ENCODE assay signal across 10 mouse cellular contexts in the genomic region with DNA sequence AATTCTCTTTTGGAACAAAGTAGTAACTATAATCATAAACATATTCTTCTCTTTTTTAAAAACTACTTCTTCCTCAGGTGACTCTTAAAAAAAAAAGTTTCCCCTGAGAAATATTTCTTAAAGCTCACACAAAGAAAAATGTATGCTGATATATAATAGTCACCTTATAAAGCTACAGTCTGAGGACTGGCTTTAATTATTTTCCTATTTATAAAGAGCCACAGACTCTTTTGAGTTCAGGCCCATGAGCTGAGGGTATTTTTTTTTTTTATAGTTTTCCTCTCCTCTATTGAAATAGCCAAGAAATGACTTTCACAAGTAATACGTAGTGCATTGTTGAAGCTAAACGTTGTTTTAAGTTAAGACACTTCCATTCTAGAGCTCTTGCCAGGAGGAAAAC. TPM values are rescaled to one million over a fixed set of nuclear protein-coding genes. Genes with fewer than 3 reads are reported as not detected.
DNase-seq lines count a peak whose midpoint lies in the region; ATAC-seq lines count a peak whose summit lies in the region.
"Had no signal": no experiment of that assay in that cellular context is flagged by ENCODE, and none has a peak within 500 bp of the region (broad histone marks: within the 10 kb centered on the region; RNA-seq: fewer than 3 reads in every experiment).

No protein-coding gene starts in this region.

- DNase-seq in heart, postnatal 14 days: no peak
- DNase-seq in intestine, embryonic 14.5 days (ENCODE audit: low spot score): no peak
- DNase-seq in left cerebral cortex, adult 9 months (ENCODE audit: low spot score in 2 of 2): no peak
- DNase-seq: kidney, adult 9 months had no signal

- H3K4me2 ChIP-seq in heart, embryonic 16.5 days (ENCODE audit: low read depth, low read length): peak overlapping the region; percentile 76
- H3K4me2 ChIP-seq in embryonic facial prominence, embryonic 12.5 days (replicated peaks): peak overlapping the region; percentile 84
- peak overlapping the region; percentile 94 for H3K4me2 ChIP-seq in intestine, embryonic 14.5 days (ENCODE audit: low read length)
- H3K4me2 ChIP-seq in midbrain, embryonic 15.5 days: peak overlapping the region; percentile 95

- no peaks in the 10 kb centered on the region for H3K36me3 ChIP-seq in heart, embryonic 16.5 days (ENCODE audit: control insufficient read depth, insufficient read depth)
- no peaks in the 10 kb centered on the region for H3K36me3 ChIP-seq in embryonic facial prominence, embryonic 12.5 days
- no peaks in the 10 kb centered on the region for H3K36me3 ChIP-seq in intestine, embryonic 14.5 days (ENCODE audit: control insufficient read depth, insufficient read depth, low read length)
- H3K36me3 ChIP-seq in midbrain, embryonic 15.5 days (replicated peaks): no peaks in the 10 kb centered on the region

- peaks cover 13% of the 10 kb centered on the region for H3K4me1 ChIP-seq in heart, embryonic 16.5 days (ENCODE audit: control insufficient read depth, insufficient read depth, low read length)
- H3K4me1 ChIP-seq in embryonic facial prominence, embryonic 12.5 days: peaks cover 20% of the 10 kb centered on the region
- H3K4me1 ChIP-seq in intestine, embryonic 14.5 days (replicated peaks; ENCODE audit: control insufficient read depth, insufficient read depth, low read length): peaks cover 8% of the 10 kb centered on the region; the same call in 1 of the 2 replicates
- peaks cover 12% of the 10 kb centered on the region for H3K4me1 ChIP-seq in midbrain, embryonic 15.5 days

- peak overlapping the region; percentile 2; the same call in 1 of the 2 replicates for H3K27ac ChIP-seq in heart, embryonic 16.5 days (ENCODE audit: low read length)
- H3K27ac ChIP-seq in embryonic facial prominence, embryonic 12.5 days: no peak overlapping the region
- H3K27ac ChIP-seq in intestine, embryonic 14.5 days (ENCODE audit: low read depth): no peak overlapping the region
- H3K27ac ChIP-seq in midbrain, embryonic 15.5 days: no peak overlapping the region

- H3K9ac ChIP-seq in heart, embryonic 16.5 days (ENCODE audit: low read length): peak overlapping the region; percentile 80; the same call in 1 of the 2 replicates
- H3K9ac ChIP-seq in embryonic facial prominence, embryonic 12.5 days: peak overlapping the region; percentile 54; the same call in 1 of the 2 replicates
- H3K9ac ChIP-seq in intestine, embryonic 14.5 days (ENCODE audit: low read length): no peak overlapping the region
- peak overlapping the region; percentile 68; the same call in 1 of the 2 replicates for H3K9ac ChIP-seq in midbrain, embryonic 15.5 days

- ATAC-seq in heart, embryonic 16.5 days (replicated peaks; ENCODE audit: extremely low read depth, insufficient read depth, low FRiP score): no peak
- ATAC-seq in embryonic facial prominence, embryonic 12.5 days (ENCODE audit: insufficient number of reproducible peaks, insufficient read depth, low FRiP score, low TSS enrichment): no peak
- ATAC-seq in intestine, embryonic 14.5 days (replicated peaks; ENCODE audit: low FRiP score, low TSS enrichment, low read depth): no peak
- no peak; the same call in 1 of the 2 replicates for ATAC-seq in midbrain, embryonic 15.5 days (replicated peaks)
- no peak for ATAC-seq in erythroid progenitor cell, adult 5-6 weeks (replicated peaks; ENCODE audit: low FRiP score, poor library complexity, severe bottlenecking)
- ATAC-seq in granulocyte monocyte progenitor cell, adult 5-6 weeks (replicated peaks; ENCODE audit: poor library complexity, severe bottlenecking): no peak

- no peaks in the 10 kb centered on the region for H3K9me3 ChIP-seq in heart, embryonic 16.5 days (replicated peaks; ENCODE audit: control insufficient read depth, low read length)
- H3K9me3 ChIP-seq in embryonic facial prominence, embryonic 12.5 days: no peaks in the 10 kb centered on the region
- H3K9me3 ChIP-seq in intestine, embryonic 14.5 days (ENCODE audit: control insufficient read depth, low read length): no peaks in the 10 kb centered on the region
- no peaks in the 10 kb centered on the region for H3K9me3 ChIP-seq in midbrain, embryonic 15.5 days

- intact Hi-C loops in heart, postnatal 14 days (cut with DNase I): no loop called here

- H3K27me3 ChIP-seq in heart, embryonic 16.5 days (ENCODE audit: control insufficient read depth, insufficient read depth, low read length): no peaks in the 10 kb centered on the region
- H3K27me3 ChIP-seq in embryonic facial prominence, embryonic 12.5 days: no peaks in the 10 kb centered on the region
- H3K27me3 ChIP-seq in intestine, embryonic 14.5 days (replicated peaks; ENCODE audit: control insufficient read depth, insufficient read depth, low read length): no peaks in the 10 kb centered on the region
- no peaks in the 10 kb centered on the region for H3K27me3 ChIP-seq in midbrain, embryonic 15.5 days (replicated peaks)

- H3K4me3 ChIP-seq in heart, embryonic 16.5 days (ENCODE audit: low read length): peak overlapping the region; percentile 56; the same call in 1 of the 2 replicates
- H3K4me3 ChIP-seq in embryonic facial prominence, embryonic 12.5 days: peak overlapping the region; percentile 47; the same call in 1 of the 2 replicates
- no peak overlapping the region for H3K4me3 ChIP-seq in intestine, embryonic 14.5 days (ENCODE audit: low read depth, low read length)
- H3K4me3 ChIP-seq in midbrain, embryonic 15.5 days: peak overlapping the region; percentile 51

- WGBS in heart, embryonic 16.5 days: 38% methylated on average over 2 of the region's 2 CpGs
- WGBS in embryonic facial prominence, embryonic 12.5 days: 18% methylated on average over 2 of the region's 2 CpGs
- WGBS in intestine, embryonic 14.5 days: 42% methylated on average over 2 of the region's 2 CpGs
- 23% methylated on average over 2 of the region's 2 CpGs for WGBS in midbrain, embryonic 15.5 days

RNA-seq across cellular contexts. Expression of gene Rfx8, which starts 0.6 kb away (rescaled TPM):
- polyA plus RNA-seq in heart, embryonic 16.5 days (2015; fragmentation: Nextera tagmentation; extraction: Ambion mirVana): 0.51 and 0.68 TPM in 2 replicates
- total RNA-seq in heart, postnatal 14 days (2021): under 1 TPM; 0.32 to 0.36 TPM
- polyA plus RNA-seq in embryonic facial prominence, embryonic 12.5 days (2016; fragmentation: Nextera tagmentation; extraction: Ambion mirVana): 3.0 and 3.3 TPM in 2 replicates
- 0.26 TPM in 1 of 2 replicates, not detected in the other for polyA plus RNA-seq in intestine, embryonic 14.5 days (2014; fragmentation: Nextera tagmentation; extraction: Ambion mirVana)
- polyA plus RNA-seq in midbrain, embryonic 15.5 days (2015; fragmentation: Nextera tagmentation; extraction: Ambion mirVana): 0.31 and 0.32 TPM in 2 replicates
- not detected in 2 replicates for total RNA-seq in erythroid progenitor cell, adult 5-6 weeks (2015; ENCODE audit: low replicate concordance)
- not detected in 2 replicates for total RNA-seq in erythroid progenitor cell, adult 5-6 weeks (2017; ENCODE audit: low replicate concordance)
- not detected in 2 replicates for total RNA-seq in granulocyte monocyte progenitor cell, adult 5-6 weeks (2014; fragmentation: Nextera tagmentation)
- total RNA-seq in granulocyte monocyte progenitor cell, adult 5-6 weeks (2017): 0.86 TPM in 1 of 2 replicates, not detected in the other
- total RNA-seq: adrenal gland, adult 18-20 months had no signal
